Mouse (Mus musculus): Measurements from ENCODE around the gene Perm1.

GRCm38 (mm10) chr4:156185456-156185949, 30.2 kb upstream of the Perm1 start:
- TF ChIP-seq CTCF (IDR thresholded peaks at IDR 0.05; ENCODE audit: low read depth, low read length): no peak
- no peak for TF ChIP-seq POLR2A (IDR thresholded peaks at IDR 0.05; ENCODE audit: insufficient read depth, low read length)

Data from ES-Bruce4 (cell line).